Mouse (Mus musculus): Measurements from ENCODE around the gene Adgrd1. TPM values are rescaled to one million over a fixed set of nuclear protein-coding genes. Genes with fewer than 3 reads are reported as not detected.

Adgrd1 gene
- polyA plus RNA-seq, 1 experiment from 2014 or later = 2.4 TPM

- Histone ChIP-seq H3K9ac (no peak overlapping the region), H3K27me3 (no peaks in the 10 kb centered on the region), H3K9me3 (replicated peaks) (no peaks in the 10 kb centered on the region), H3K27ac (no peak overlapping the region), H3K36me3 (no peaks in the 10 kb centered on the region), H3K4me2 (no peak overlapping the region), H3K4me1 (replicated peaks) (no peaks in the 10 kb centered on the region), H3K4me3 (no peak overlapping the region)
- 75% methylated on average over 11 of the region's 11 CpGs for WGBS
- no peak for ATAC-seq (replicated peaks; ENCODE audit: insufficient number of reproducible peaks, insufficient read depth, low FRiP score, low read depth)
Measured at GRCm38 (mm10) chr5:129236366-129236765, 139.8 kb downstream of the Adgrd1 start.

- no peaks in the 10 kb centered on the region for H3K9me3 ChIP-seq (replicated peaks)
- no peak for ATAC-seq (replicated peaks; ENCODE audit: insufficient number of reproducible peaks, insufficient read depth, low FRiP score, low read depth)
- no peaks in the 10 kb centered on the region; the same call in 1 of the 2 replicates for H3K27me3 ChIP-seq
- no peak overlapping the region for H3K9ac ChIP-seq
- no peaks in the 10 kb centered on the region for H3K4me1 ChIP-seq (replicated peaks)
- H3K4me2 ChIP-seq = no peak overlapping the region
- 53% methylated on average over 11 of the region's 11 CpGs for WGBS
- H3K4me3 ChIP-seq = no peak overlapping the region
- H3K27ac ChIP-seq = no peak overlapping the region
- H3K36me3 ChIP-seq = no peaks in the 10 kb centered on the region
Measured at GRCm38 (mm10) chr5:129241865-129242264, 145.3 kb downstream of the Adgrd1 start.

GRCm38 (mm10) chr5:129242265-129242664, 145.7 kb downstream of the Adgrd1 start:
- no peaks in the 10 kb centered on the region for H3K4me1 ChIP-seq (replicated peaks)
- H3K36me3 ChIP-seq = no peaks in the 10 kb centered on the region
- H3K4me2 ChIP-seq = no peak overlapping the region
- no peaks in the 10 kb centered on the region for H3K9me3 ChIP-seq (replicated peaks)
- H3K9ac ChIP-seq = no peak overlapping the region
- WGBS = 26% methylated on average over 3 of the region's 3 CpGs
- no peak overlapping the region for H3K4me3 ChIP-seq
- no peak for ATAC-seq (replicated peaks; ENCODE audit: insufficient number of reproducible peaks, insufficient read depth, low FRiP score, low read depth)
- H3K27ac ChIP-seq = no peak overlapping the region
- no peaks in the 10 kb centered on the region; the same call in 1 of the 2 replicates for H3K27me3 ChIP-seq

GRCm38 (mm10) chr5:129243120-129243519, 146.6 kb downstream of the Adgrd1 start:
- Histone ChIP-seq H3K27ac (no peak overlapping the region), H3K9me3 (replicated peaks) (no peaks in the 10 kb centered on the region), H3K36me3 (no peaks in the 10 kb centered on the region), H3K4me2 (no peak overlapping the region), H3K27me3 (no peaks in the 10 kb centered on the region; the same call in 1 of the 2 replicates), H3K9ac (no peak overlapping the region), H3K4me3 (no peak overlapping the region), H3K4me1 (replicated peaks) (no peaks in the 10 kb centered on the region)
- WGBS = 69% methylated on average over 4 of the region's 4 CpGs
- no peak for ATAC-seq (replicated peaks; ENCODE audit: insufficient number of reproducible peaks, insufficient read depth, low FRiP score, low read depth)

- 43% methylated on average over 5 of the region's 5 CpGs for WGBS
- ATAC-seq (replicated peaks; ENCODE audit: insufficient number of reproducible peaks, insufficient read depth, low FRiP score, low read depth) = no peak
Measured at GRCm38 (mm10) chr5:129244392-129244791, 147.8 kb downstream of the Adgrd1 start.

GRCm38 (mm10) chr5:129249080-129249479, 152.5 kb downstream of the Adgrd1 start:
- Histone ChIP-seq H3K36me3 (no peaks in the 10 kb centered on the region), H3K27me3 (no peaks in the 10 kb centered on the region; the same call in 1 of the 2 replicates), H3K9ac (no peak overlapping the region), H3K4me3 (no peak overlapping the region), H3K27ac (no peak overlapping the region), H3K4me1 (replicated peaks) (no peaks in the 10 kb centered on the region), H3K9me3 (replicated peaks) (0 out of 2 replicates have a peak, but pooled peaks cover 3% of the 10 kb centered on the region), H3K4me2 (no peak overlapping the region)
- WGBS = 39% methylated on average over 8 of the region's 8 CpGs
- no peak; the same call in 1 of the 2 replicates for ATAC-seq (replicated peaks; ENCODE audit: insufficient number of reproducible peaks, insufficient read depth, low FRiP score, low read depth)

More at GRCm38 (mm10) chr5:129244392-129244791, 147.8 kb downstream of the Adgrd1 start:
- H3K27ac ChIP-seq = no peak overlapping the region
- H3K4me1 ChIP-seq (replicated peaks) = no peaks in the 10 kb centered on the region
- H3K36me3 ChIP-seq = no peaks in the 10 kb centered on the region
- no peak overlapping the region for H3K4me3 ChIP-seq
- H3K9me3 ChIP-seq (replicated peaks) = no peaks in the 10 kb centered on the region
- H3K4me2 ChIP-seq = no peak overlapping the region
- no peaks in the 10 kb centered on the region; the same call in 1 of the 2 replicates for H3K27me3 ChIP-seq
- no peak overlapping the region for H3K9ac ChIP-seq

Other genes starting within 250 kb of the Adgrd1 start
- 0.10 and 0.30 TPM in 2 replicates for gene Rimbp2, start 143.3 kb upstream of the Adgrd1 start, polyA plus RNA-seq (2015; fragmentation: Nextera tagmentation; extraction: Ambion mirVana)
- gene Stx2, start 88.2 kb upstream of the Adgrd1 start, polyA plus RNA-seq (2015; fragmentation: Nextera tagmentation; extraction: Ambion mirVana) = 21.0 and 25.7 TPM in 2 replicates
- gene Ran, start 76.7 kb upstream of the Adgrd1 start, polyA plus RNA-seq (2015; fragmentation: Nextera tagmentation; extraction: Ambion mirVana) = 321 and 323 TPM in 2 replicates

All from heart, embryonic 15.5 days (tissue).